Mouse (Mus musculus): ENCODE data around the gene Pttg1.

Pttg1 gene

DNA sequence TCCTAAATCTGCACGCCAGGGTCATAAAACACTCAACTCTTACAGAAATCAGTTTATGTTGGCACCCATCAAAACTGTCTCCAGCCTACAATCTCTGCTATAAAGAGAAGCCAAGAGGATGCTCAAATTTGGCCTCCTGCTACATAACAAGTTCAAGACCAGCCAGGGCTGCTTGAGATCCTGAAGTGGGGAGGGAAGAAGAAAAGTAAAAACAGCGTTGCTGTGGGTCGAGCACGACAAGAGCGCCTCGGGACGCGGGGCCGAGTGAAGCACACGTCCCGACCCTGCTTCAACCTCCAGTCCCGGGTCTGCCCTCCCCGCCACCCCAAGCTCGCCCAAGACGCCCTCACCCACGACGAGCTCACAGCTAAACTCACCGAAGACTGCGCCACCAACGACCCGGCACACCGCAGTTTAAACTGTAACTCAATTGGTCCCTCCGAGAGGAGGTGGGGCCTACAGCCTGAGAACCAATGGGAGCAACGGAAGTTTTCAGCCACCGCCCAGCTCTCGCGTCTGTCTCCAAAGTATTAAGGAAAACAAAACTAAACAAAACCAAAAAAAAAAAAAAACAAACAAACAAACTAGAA, at the start of gene Pttg1:
Pttg1 (minus strand) TSS at position 428 of the 590 bp plus-strand sequence.
- peak; percentile 81 to 87 for DNase-seq

- DNase-seq: no peak
These were observed 48.2 kb upstream of the Pttg1 start, which contains the start of gene C1qtnf2 for GRCm38 (mm10) chr11:43474225-43474774. Gene C1qtnf2, plus strand, starts transcription at chr11:43474276.

- no peak for DNase-seq
These were observed 47.7 kb upstream of the Pttg1 start for GRCm38 (mm10) chr11:43473635-43474224.

DNA sequence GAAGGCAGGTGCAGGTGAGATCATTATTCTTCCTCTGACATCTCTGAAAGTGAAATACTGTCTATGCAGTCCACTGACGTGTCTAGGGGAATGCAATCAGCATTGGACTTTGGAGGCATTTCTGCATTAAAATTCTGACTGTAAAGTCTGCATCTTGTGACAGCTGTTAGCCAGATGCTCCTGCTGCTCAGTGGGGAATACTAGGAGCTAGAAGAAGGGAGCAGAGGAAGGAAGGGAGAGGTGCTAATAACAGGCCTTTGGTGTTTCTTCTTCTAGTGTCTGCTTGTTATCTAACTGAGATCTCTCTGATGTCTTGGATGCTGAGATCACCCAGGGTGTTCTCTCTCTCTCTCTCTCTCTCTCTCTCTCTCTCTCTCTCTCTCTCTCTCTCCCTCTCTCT, 47.1 kb upstream of the Pttg1 start:
- DNase-seq: no peak

GRCm38 (mm10) chr11:43470881-43471820, 45.1 kb upstream of the Pttg1 start:
- no peak for DNase-seq

DNA sequence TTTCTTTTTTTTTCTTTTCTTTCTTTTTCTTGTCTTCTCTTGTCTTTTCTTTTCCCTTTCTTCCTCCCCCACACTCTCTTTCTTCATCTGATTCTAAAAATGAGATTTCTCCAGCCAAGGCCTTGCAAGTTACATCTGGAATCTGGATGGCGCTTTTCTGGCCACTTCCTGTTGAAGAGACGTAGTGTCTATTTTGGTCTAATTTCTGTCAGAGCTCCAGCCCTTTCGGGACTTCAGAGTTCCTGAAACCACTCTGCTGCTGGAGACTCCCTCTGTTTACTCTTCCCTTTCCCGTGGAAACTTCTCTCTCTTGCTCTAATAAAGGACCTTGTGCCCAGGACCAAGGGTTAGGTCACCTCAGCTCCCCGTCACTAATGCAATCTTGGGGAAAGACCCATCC, 44.1 kb upstream of the Pttg1 start:
- no peak for DNase-seq

DNA sequence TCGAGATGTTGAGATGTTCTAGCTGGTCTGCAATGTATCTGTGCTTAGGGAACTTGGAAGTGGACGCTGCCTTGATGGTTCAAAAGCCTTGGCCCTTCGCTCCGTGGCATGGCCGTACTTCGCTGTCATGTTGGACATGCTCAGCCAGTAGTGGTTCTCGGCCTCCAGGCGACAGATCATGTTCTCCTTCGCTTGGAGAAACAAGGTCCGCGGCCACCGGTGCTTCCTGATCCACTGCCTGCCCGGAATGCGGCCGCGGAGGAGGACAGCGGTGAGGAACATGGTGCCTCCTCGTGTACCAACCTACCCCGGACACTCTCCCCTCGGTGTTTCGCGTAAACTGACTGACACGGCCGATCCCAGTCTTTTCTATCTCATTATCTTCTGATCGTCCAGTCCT, 37.2 kb upstream of the Pttg1 start:
- DNase-seq: no peak

- no peak for DNase-seq
These were observed 26.2 kb upstream of the Pttg1 start for GRCm38 (mm10) chr11:43452266-43452665.

- DNase-seq: no peak
These were observed 25.3 kb upstream of the Pttg1 start for GRCm38 (mm10) chr11:43451322-43451721.

DNA sequence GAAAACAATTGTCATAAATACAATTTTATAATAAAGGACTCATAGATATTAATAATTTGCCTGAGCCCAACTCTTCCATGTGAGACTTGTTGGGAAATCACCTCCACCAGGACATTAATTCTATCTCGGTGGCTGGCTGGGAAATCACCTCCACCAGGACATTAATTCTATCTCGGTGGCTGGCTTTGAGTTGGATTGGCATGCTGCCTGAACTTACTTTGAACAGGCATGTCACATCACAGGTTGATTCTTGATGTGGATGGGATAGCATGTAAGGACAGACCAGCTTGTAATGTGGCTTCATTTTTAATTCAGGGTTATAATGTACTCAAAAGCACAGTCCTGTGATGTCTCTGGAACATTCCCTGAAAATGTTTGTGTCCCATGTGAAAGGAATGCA, 23.9 kb upstream of the Pttg1 start:
- DNase-seq: no peak

GRCm38 (mm10) chr11:43443183-43443582, 17.1 kb upstream of the Pttg1 start:
- no peak for DNase-seq

DNA sequence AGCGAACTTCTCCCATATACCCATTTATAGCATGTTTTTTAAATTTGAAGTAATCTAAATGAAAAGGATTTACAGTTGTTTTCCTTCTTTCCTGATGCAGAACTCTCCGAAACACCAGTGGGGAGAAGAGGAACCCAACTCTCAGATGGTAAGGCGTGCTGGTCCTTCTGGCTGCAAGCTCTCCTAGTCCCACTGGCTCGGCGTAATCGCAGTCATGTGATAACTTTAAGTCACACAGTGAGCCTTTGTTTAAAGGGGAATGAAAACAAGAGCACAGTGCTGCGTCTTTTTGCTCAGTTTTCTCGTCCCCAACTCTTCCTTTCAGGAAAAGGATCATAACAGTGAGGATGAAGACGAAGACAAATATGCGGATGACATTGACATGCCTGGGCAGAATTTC, 15.1 kb upstream of the Pttg1 start:
- no peak for DNase-seq

- no peak for DNase-seq
These were observed 8.0 kb upstream of the Pttg1 start for GRCm38 (mm10) chr11:43434024-43434407.

DNA sequence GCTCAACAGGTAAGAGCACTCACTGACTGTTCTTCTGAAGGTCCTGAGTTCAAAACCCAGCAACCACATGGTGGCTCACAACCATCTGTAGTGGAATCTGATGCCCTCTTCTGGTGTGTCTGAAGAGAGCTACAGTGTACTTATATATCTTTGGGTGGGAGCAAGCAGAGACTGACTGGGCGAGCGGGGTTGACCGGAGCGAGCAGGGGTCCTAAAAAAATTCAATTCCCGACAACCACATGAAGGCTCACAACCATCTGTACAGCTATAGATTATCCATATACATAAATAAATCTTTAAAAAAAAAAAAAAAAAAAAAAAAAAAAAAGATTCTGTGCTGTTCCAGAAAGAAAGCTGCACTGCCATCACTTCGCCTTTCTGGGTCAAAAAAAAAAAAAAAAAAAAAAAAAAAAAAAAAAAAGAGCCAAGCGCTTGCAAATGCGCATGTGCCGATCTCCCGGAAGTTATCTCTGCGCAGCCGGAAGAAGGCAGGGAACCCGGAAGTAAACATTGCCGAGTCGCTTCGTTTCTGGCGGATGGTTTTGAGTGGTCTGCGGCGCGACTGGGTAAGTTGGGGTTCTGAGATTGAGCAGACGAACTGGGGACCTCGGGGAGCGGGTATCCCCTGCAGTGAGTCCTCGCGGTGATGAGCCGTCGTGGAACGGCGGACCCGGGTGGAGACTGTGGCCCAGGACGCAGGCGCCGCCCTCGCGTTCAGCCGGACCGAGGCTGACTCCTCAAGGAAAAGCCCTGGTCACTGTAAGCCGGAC, 7.4 kb upstream of the Pttg1 start, which contains the start of gene Slu7:
Slu7 (plus strand) TSS at position 491 of the 770 bp plus-strand sequence.
- DNase-seq: peak; percentile 66 to 73

DNA sequence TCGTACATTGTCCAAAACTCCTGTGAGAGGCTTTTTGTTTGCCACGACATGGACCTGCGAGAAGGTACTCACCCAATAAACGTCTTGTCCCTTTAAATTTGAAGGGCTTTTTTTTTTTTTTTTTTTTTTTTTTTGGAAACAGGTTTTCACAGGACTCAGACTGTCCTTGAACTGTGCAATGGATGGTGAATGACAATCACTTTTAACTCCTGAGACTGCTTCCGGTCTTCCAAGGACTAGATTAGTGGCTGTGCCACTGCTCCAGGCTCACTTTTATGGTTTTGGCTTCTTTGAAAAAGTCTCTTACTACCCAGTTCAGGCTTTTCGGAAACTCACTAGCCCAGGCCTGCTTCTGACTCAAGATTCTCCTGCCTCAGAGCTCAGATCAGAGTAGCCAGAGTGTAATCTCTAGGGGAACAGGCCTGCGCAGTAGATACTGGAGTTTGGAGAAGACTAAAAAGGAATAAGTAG, 398 bp upstream of the Pttg1 start:
- peak in 1 of 2 experiments; percentile 28 for DNase-seq

DNA sequence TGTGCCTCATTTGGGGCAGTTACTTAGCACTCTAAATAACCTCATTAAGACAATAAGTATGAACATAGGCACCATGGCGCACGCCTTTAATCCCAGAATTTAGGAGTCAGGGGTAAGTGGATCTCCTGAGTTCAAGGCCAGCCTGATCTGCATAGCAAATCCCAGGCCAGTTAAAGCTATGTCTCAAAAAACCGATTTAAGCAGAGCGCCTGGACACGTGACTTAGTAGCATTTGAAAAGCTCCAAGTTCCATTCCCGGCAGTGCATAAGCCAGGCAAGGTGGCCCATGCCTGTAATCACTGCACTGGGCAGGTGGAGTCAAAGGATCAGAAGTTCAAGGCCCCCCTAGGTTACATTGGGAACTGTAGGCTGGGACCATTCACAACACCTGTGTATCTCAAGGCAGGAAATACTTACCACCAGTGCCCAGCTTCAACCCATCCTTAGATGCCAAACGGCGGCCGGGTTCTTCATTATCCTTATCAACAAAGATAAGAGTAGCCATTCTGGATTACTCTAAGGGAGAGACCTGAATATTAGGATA, 813 bp downstream of the Pttg1 start:
- no peak for DNase-seq

GRCm38 (mm10) chr11:43424386-43424785, 1.7 kb downstream of the Pttg1 start:
- DNase-seq: no peak

- DNase-seq: no peak
These were observed 8.8 kb downstream of the Pttg1 start for GRCm38 (mm10) chr11:43417201-43417600.

DNA sequence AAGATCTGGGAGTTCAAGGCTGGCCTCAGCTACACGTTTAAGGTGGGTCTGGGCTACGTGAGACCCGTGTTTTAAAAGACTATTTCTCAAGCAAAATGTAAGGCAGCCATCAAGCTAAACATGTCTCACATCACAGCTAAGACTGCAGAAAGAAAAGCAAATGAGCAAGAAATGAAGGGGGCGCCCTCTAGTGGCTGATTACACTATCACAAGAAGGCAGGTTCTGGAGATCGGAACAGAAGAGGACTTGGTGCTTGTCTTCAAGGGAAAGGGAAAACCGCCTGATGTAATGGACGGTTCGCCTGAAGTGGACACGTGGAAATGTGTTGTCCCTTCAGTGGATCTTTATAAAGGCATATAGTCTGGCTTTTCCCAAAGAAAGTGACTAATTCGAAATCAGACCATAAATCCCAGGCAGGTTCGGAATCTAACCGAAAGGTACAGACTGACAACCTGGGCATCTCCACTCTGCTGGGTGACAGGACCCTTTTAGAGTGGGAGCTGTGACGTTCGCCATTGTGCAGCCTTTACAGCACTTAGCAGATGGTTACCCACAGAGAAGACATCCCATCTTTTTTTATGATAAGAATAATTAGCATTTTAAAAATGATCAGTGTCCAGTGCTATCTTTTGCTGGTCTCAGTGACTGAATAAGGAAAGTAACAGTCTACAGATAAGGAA, 13.1 kb downstream of the Pttg1 start:
- DNase-seq: peak; percentile 57 to 65

DNA sequence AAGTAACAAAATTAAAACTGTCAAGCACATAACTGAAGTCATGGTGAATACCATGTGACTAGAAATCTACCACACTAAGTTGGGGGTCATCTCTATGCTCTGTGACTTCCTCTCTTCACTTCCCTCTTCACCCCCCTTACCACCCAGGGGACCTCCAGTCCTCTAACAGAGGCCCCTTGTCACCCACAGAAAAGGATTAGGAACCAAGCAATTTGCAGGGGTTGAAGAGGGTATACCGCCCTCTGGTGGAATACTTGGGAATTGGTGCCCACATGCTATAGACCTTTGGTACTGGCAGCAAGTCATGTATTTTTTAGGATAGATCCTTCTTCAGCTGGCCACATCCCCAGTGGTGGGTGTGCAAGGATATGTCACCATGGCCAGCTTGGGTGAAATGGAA, 14.6 kb downstream of the Pttg1 start:
- peak; percentile 59 to 66 for DNase-seq

DNA sequence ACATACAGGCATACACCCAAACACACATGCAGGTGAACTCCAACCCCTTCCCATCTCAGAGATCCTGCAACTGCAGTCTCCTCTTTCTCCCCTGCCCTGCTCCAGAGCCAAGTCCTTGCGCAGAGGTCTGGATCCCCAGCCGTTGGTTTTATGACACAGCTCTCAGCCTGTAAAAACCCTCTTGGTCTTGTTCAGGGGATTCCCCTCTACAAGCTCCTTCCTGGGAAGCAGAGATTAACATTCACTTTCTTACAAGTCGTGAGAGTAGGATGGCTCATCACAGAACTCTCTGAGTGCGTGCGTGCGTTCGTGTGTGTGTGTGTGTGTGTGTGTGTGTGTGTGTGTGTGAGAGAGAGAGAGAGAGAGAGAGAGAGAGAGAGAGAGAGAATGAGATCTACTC, 15.8 kb downstream of the Pttg1 start:
- no peak for DNase-seq

- no peak for DNase-seq
These were observed 17.2 kb downstream of the Pttg1 start for GRCm38 (mm10) chr11:43408888-43409287.
